Mouse (Mus musculus): ENCODE measurements around the gene 6820408C15Rik.

- TF ChIP-seq CTCF (IDR thresholded peaks at IDR 0.05; ENCODE audit: extremely low read depth, insufficient read depth, insufficient read length, insufficient replicate concordance), result no peak
- TF ChIP-seq POLR2A (IDR thresholded peaks at IDR 0.05; ENCODE audit: low read depth, low read length), result no peak
Observed at GRCm38 (mm10) chr2:152452101-152452781, 36.9 kb downstream of the 6820408C15Rik start.

All from spleen, adult 2 months (tissue).